Mouse (Mus musculus) hindbrain, embryonic 13.5 days (tissue): ENCODE results near the gene Usp35. TPM values are rescaled to one million over a fixed set of nuclear protein-coding genes. Genes with fewer than 3 reads are reported as not detected.

ENCODE experiments used
- ATAC-seq: fragments of 200-750 bp; cut with Nextera tagmentation; 2 replicates; pipeline ENCODE4 v1.8.0; 2017; ENCODE audit warnings: moderate TSS enrichment; ENCODE audit not compliant: low FRiP score
- H3K27ac ChIP-seq: fragments of 300-500 bp; sonication (generic); 2 replicates; pipeline ENCODE4 v1.5.1; 2015; ENCODE audit warnings: inconsistent platforms, mild to moderate bottlenecking, moderate library complexity
- H3K27me3 ChIP-seq: fragments of 300-500 bp; sonication (generic); 2 replicates; pipeline ENCODE4 v1.6.1; 2015; ENCODE audit warnings: mild to moderate bottlenecking, inconsistent platforms
- H3K36me3 ChIP-seq: fragments of 300-500 bp; sonication (generic); 2 replicates; pipeline ENCODE4 v1.6.1; 2015; ENCODE audit warnings: mild to moderate bottlenecking, inconsistent platforms
- H3K4me1 ChIP-seq: fragments of 300-500 bp; sonication (generic); replicated peaks from 2 replicates; pipeline ENCODE4 v1.6.1; 2015; ENCODE audit warnings: inconsistent platforms
- H3K4me2 ChIP-seq: fragments of 300-500 bp; sonication (generic); 2 replicates; pipeline ENCODE4 v1.6.1; 2015; ENCODE audit warnings: inconsistent platforms, mild to moderate bottlenecking, moderate library complexity
- H3K4me3 ChIP-seq: fragments of 300-500 bp; sonication (generic); 2 replicates; pipeline ENCODE4 v1.5.1; 2015; ENCODE audit warnings: mild to moderate bottlenecking, inconsistent platforms
- H3K9ac ChIP-seq: fragments of 300-500 bp; sonication (generic); 2 replicates; pipeline ENCODE4 v1.6.1; 2015; ENCODE audit warnings: mild to moderate bottlenecking, inconsistent platforms
- H3K9me3 ChIP-seq: fragments of 300-500 bp; sonication (generic); 2 replicates; pipeline ENCODE4 v1.6.1; 2016; ENCODE audit warnings: inconsistent platforms
- WGBS: fragments of 180-500 bp; shearing (Covaris S2); methylation state at CpG from one replicate; pipeline ENCODE4 v1.1.7; 2015; 5-methylcytosine and 5-hydroxymethylcytosine counted together
- polyA plus RNA-seq: library from polyadenylated mRNA; unstranded; fragments of >200 nt; fragmentation: Nextera tagmentation; extraction: Ambion mirVana; gene quantifications from 2 replicates; pipeline ENCODE4 v1.2.1, GENCODE M21; 2015

The Usp35 gene
- polyA plus RNA-seq, 1 experiment from 2014 or later, result 3.2 TPM

- WGBS, result 50% methylated on average over 2 of the region's 2 CpGs
- ATAC-seq, result no peak
- no peak overlapping the region for H3K27ac ChIP-seq
- no peak overlapping the region for H3K4me2 ChIP-seq
- peaks cover 25% of the 10 kb centered on the region for H3K36me3 ChIP-seq
- H3K4me3 ChIP-seq, result no peak overlapping the region
- H3K27me3 ChIP-seq, result no peaks in the 10 kb centered on the region
- no peak overlapping the region for H3K9ac ChIP-seq
- no peaks in the 10 kb centered on the region for H3K4me1 ChIP-seq
- no peaks in the 10 kb centered on the region for H3K9me3 ChIP-seq
Observed at GRCm38 (mm10) chr7:97296986-97297385, 34.8 kb downstream of the Usp35 start.

GRCm38 (mm10) chr7:97271068-97271467 is 60.8 kb downstream of the Usp35 start:
- Histone ChIP-seq H3K9me3 (no peaks in the 10 kb centered on the region), H3K9ac (no peak overlapping the region), H3K4me1 (no peaks in the 10 kb centered on the region), H3K4me2 (no peak overlapping the region), H3K4me3 (no peak overlapping the region), H3K36me3 (peaks cover 8% of the 10 kb centered on the region), H3K27me3 (no peaks in the 10 kb centered on the region), H3K27ac (no peak overlapping the region)
- 96% methylated on average over 1 of the region's 1 CpGs for WGBS
- no peak for ATAC-seq

- Histone ChIP-seq H3K4me3 (no peak overlapping the region), H3K9ac (no peak overlapping the region), H3K4me1 (no peaks in the 10 kb centered on the region), H3K27ac (no peak overlapping the region), H3K4me2 (no peak overlapping the region), H3K9me3 (no peaks in the 10 kb centered on the region), H3K27me3 (no peaks in the 10 kb centered on the region), H3K36me3 (peaks cover 8% of the 10 kb centered on the region)
- no peak for ATAC-seq
Observed at GRCm38 (mm10) chr7:97270367-97270766, 61.5 kb downstream of the Usp35 start.

- 68% methylated on average over 1 of the region's 1 CpGs for WGBS
- no peak overlapping the region for H3K4me3 ChIP-seq
- H3K9me3 ChIP-seq, result no peaks in the 10 kb centered on the region
- H3K9ac ChIP-seq, result no peak overlapping the region
- 0 out of 2 replicates have a peak, but pooled peaks cover 2% of the 10 kb centered on the region for H3K4me1 ChIP-seq
- no peak overlapping the region for H3K27ac ChIP-seq
- no peak overlapping the region for H3K4me2 ChIP-seq
- no peak for ATAC-seq
- H3K36me3 ChIP-seq, result no peaks in the 10 kb centered on the region
- no peaks in the 10 kb centered on the region for H3K27me3 ChIP-seq
Observed at GRCm38 (mm10) chr7:97262541-97262940, 69.3 kb downstream of the Usp35 start.

Other genes with a start within 250 kb of the Usp35 start
- gene Kctd21, start 307 bp upstream of the Usp35 start, polyA plus RNA-seq, result 7.6 and 7.9 TPM in 2 replicates
- gene Alg8, start 39.6 kb upstream of the Usp35 start, polyA plus RNA-seq, result 16.5 and 17.4 TPM in 2 replicates
- gene Ndufc2, start 68.0 kb upstream of the Usp35 start, polyA plus RNA-seq, result 445 and 471 TPM in 2 replicates
- 1.8 and 2.6 TPM in 2 replicates for gene Thrsp, start 85.7 kb upstream of the Usp35 start, polyA plus RNA-seq
- 1.1 and 1.5 TPM in 2 replicates for gene Kctd14, start 119.3 kb upstream of the Usp35 start, polyA plus RNA-seq
- 50.0 and 50.9 TPM in 2 replicates for gene Ints4, start 148.9 kb upstream of the Usp35 start, polyA plus RNA-seq
- 45.9 and 51.0 TPM in 2 replicates for gene Aamdc, start 247.5 kb upstream of the Usp35 start, polyA plus RNA-seq
- gene Rsf1, start 247.9 kb upstream of the Usp35 start, polyA plus RNA-seq, result 35.4 and 36.2 TPM in 2 replicates